Mouse (Mus musculus) heart, embryonic 10.5 days (tissue): Measurements from ENCODE around the gene Sim1. TPM values are rescaled to one million over a fixed set of nuclear protein-coding genes. Genes with fewer than 3 reads are reported as not detected.
A peak's percentile ranks its signal among the peaks of the same experiment; 100 is the strongest.

ENCODE experiments used
- DNase-seq: peaks from one replicate; pipeline ENCODE4 v3.0.0-alpha.2; 2017; ENCODE audit warnings: low spot score
- H3K27ac ChIP-seq: fragments of 300-500 bp; sonication (generic); 2 replicates; pipeline ENCODE4 v1.5.1; 2016; ENCODE audit warnings: mild to moderate bottlenecking
- H3K27me3 ChIP-seq: fragments of 300-500 bp; sonication (generic); 2 replicates; pipeline ENCODE4 v1.6.1; 2016; ENCODE audit warnings: mild to moderate bottlenecking; ENCODE audit not compliant: poor library complexity, insufficient read depth, severe bottlenecking
- H3K36me3 ChIP-seq: fragments of 300-500 bp; sonication (generic); 2 replicates; pipeline ENCODE4 v1.6.1; 2016; ENCODE audit warnings: mild to moderate bottlenecking, moderate library complexity
- H3K4me1 ChIP-seq: fragments of 300-500 bp; sonication (generic); 2 replicates; pipeline ENCODE4 v1.6.1; 2016; ENCODE audit warnings: mild to moderate bottlenecking
- H3K4me3 ChIP-seq: fragments of 300-500 bp; sonication (generic); 2 replicates; pipeline ENCODE4 v1.5.1; 2016; ENCODE audit warnings: mild to moderate bottlenecking, moderate library complexity
- H3K9me3 ChIP-seq: fragments of 300-500 bp; sonication (generic); 2 replicates; pipeline ENCODE4 v1.6.1; 2016; ENCODE audit warnings: mild to moderate bottlenecking, moderate library complexity
- WGBS: fragments of 180-500 bp; shearing (Covaris S2); methylation state at CpG from one replicate; pipeline ENCODE4 v1.1.7; 2016; 5-methylcytosine and 5-hydroxymethylcytosine counted together
- polyA plus RNA-seq: library from polyadenylated mRNA; unstranded; fragments of >200 nt; fragmentation: Nextera tagmentation; extraction: Ambion mirVana; gene quantifications from 2 replicates; pipeline ENCODE4 v1.2.1, GENCODE M21; 2016

The Sim1 gene
- polyA plus RNA-seq, 1 experiment from 2014 or later = 0.10 TPM

- Histone ChIP-seq H3K4me1 (peaks cover 23% of the 10 kb centered on the region), H3K27me3 (peaks cover 93% of the 10 kb centered on the region), H3K4me3 (no peak overlapping the region), H3K36me3 (no peaks in the 10 kb centered on the region), H3K27ac (no peak overlapping the region), H3K9me3 (no peaks in the 10 kb centered on the region)
- WGBS = 4% methylated on average over 21 of the region's 21 CpGs
- no peak for DNase-seq
These were observed 1.6 kb downstream of the Sim1 start for GRCm38 (mm10) chr10:50895881-50896766.

GRCm38 (mm10) chr10:50896767-50897390 is 2.3 kb downstream of the Sim1 start:
- no peak overlapping the region for H3K4me3 ChIP-seq
- H3K27ac ChIP-seq = no peak overlapping the region
- H3K9me3 ChIP-seq = no peaks in the 10 kb centered on the region
- H3K36me3 ChIP-seq = no peaks in the 10 kb centered on the region
- 4% methylated on average over 3 of the region's 3 CpGs for WGBS
- H3K4me1 ChIP-seq = peaks cover 22% of the 10 kb centered on the region
- DNase-seq = no peak
- H3K27me3 ChIP-seq = peaks cover 94% of the 10 kb centered on the region

GRCm38 (mm10) chr10:50897530-50898471 is 3.2 kb downstream of the Sim1 start:
- no peaks in the 10 kb centered on the region for H3K9me3 ChIP-seq
- no peak overlapping the region for H3K27ac ChIP-seq
- no peak for DNase-seq
- WGBS = 2% methylated on average over 32 of the region's 32 CpGs
- peaks cover 13% of the 10 kb centered on the region for H3K4me1 ChIP-seq
- peaks cover 94% of the 10 kb centered on the region for H3K27me3 ChIP-seq
- no peak overlapping the region for H3K4me3 ChIP-seq
- H3K36me3 ChIP-seq = no peaks in the 10 kb centered on the region

- WGBS = 20% methylated on average over 2 of the region's 2 CpGs
- H3K9me3 ChIP-seq = no peaks in the 10 kb centered on the region
- no peaks in the 10 kb centered on the region for H3K36me3 ChIP-seq
- no peak overlapping the region for H3K4me3 ChIP-seq
- H3K4me1 ChIP-seq = peaks cover 11% of the 10 kb centered on the region
- H3K27me3 ChIP-seq = peaks cover 93% of the 10 kb centered on the region
- no peak overlapping the region for H3K27ac ChIP-seq
- DNase-seq = no peak
These were observed 4.1 kb downstream of the Sim1 start for GRCm38 (mm10) chr10:50898621-50899020.

- Histone ChIP-seq H3K9me3 (no peaks in the 10 kb centered on the region), H3K4me1 (peaks cover 10% of the 10 kb centered on the region), H3K4me3 (peak overlapping the region; percentile 35), H3K27ac (no peak overlapping the region), H3K27me3 (peaks cover 93% of the 10 kb centered on the region), H3K36me3 (no peaks in the 10 kb centered on the region)
- no peak for DNase-seq
- WGBS = 3% methylated on average over 21 of the region's 21 CpGs
These were observed 5.5 kb downstream of the Sim1 start for GRCm38 (mm10) chr10:50899846-50900745.

GRCm38 (mm10) chr10:50900746-50901600 is 6.4 kb downstream of the Sim1 start:
- no peak for DNase-seq
- Histone ChIP-seq H3K4me3 (peak overlapping the region; percentile 35), H3K36me3 (no peaks in the 10 kb centered on the region), H3K9me3 (no peaks in the 10 kb centered on the region), H3K27ac (no peak overlapping the region), H3K27me3 (peaks cover 93% of the 10 kb centered on the region), H3K4me1 (peaks cover 10% of the 10 kb centered on the region; the same call in 1 of the 2 replicates)
- 1% methylated on average over 42 of the region's 42 CpGs for WGBS

GRCm38 (mm10) chr10:50901601-50902475 is 7.3 kb downstream of the Sim1 start:
- peaks cover 94% of the 10 kb centered on the region for H3K27me3 ChIP-seq
- no peaks in the 10 kb centered on the region for H3K9me3 ChIP-seq
- no peak for DNase-seq
- no peak overlapping the region for H3K27ac ChIP-seq
- WGBS = 2% methylated on average over 19 of the region's 19 CpGs
- no peaks in the 10 kb centered on the region for H3K36me3 ChIP-seq
- peaks cover 10% of the 10 kb centered on the region; the same call in 1 of the 2 replicates for H3K4me1 ChIP-seq
- H3K4me3 ChIP-seq = no peak overlapping the region

GRCm38 (mm10) chr10:50902741-50903715 is 8.5 kb downstream of the Sim1 start:
- H3K4me3 ChIP-seq = peak overlapping the region; percentile 24; the same call in 1 of the 2 replicates
- H3K27ac ChIP-seq = no peak overlapping the region
- peaks cover 10% of the 10 kb centered on the region; the same call in 1 of the 2 replicates for H3K4me1 ChIP-seq
- H3K36me3 ChIP-seq = no peaks in the 10 kb centered on the region
- no peak for DNase-seq
- H3K9me3 ChIP-seq = no peaks in the 10 kb centered on the region
- under 1% methylated on average over 43 of the region's 43 CpGs for WGBS
- peaks cover 98% of the 10 kb centered on the region for H3K27me3 ChIP-seq

- peak; percentile 76 for DNase-seq
- H3K36me3 ChIP-seq = no peaks in the 10 kb centered on the region
- WGBS = 3% methylated on average over 26 of the region's 26 CpGs
- no peak overlapping the region for H3K27ac ChIP-seq
- H3K4me1 ChIP-seq = peaks cover 10% of the 10 kb centered on the region; the same call in 1 of the 2 replicates
- H3K4me3 ChIP-seq = no peak overlapping the region
- H3K9me3 ChIP-seq = no peaks in the 10 kb centered on the region
- peaks cover 98% of the 10 kb centered on the region for H3K27me3 ChIP-seq
These were observed 9.6 kb downstream of the Sim1 start for GRCm38 (mm10) chr10:50903846-50904763.
